Mouse (Mus musculus) bone marrow, adult 2 months (tissue): Measurements from ENCODE around the gene Trp53tg5.

Experiments used
- CTCF ChIP-seq: fragments of 200-500 bp; IDR thresholded peaks from 2 replicates; pipeline ENCODE4 v1.5.1; 2011; ENCODE audit warnings: low read length, control low read depth; ENCODE audit not compliant: control insufficient read depth, insufficient read depth
- POLR2A ChIP-seq: fragments of 200-500 bp; IDR thresholded peaks from 2 replicates; pipeline ENCODE4 v1.6.1; 2011; ENCODE audit warnings: low read depth, mild to moderate bottlenecking, control low read depth, low read length, borderline replicate concordance; ENCODE audit not compliant: control insufficient read depth

DNA sequence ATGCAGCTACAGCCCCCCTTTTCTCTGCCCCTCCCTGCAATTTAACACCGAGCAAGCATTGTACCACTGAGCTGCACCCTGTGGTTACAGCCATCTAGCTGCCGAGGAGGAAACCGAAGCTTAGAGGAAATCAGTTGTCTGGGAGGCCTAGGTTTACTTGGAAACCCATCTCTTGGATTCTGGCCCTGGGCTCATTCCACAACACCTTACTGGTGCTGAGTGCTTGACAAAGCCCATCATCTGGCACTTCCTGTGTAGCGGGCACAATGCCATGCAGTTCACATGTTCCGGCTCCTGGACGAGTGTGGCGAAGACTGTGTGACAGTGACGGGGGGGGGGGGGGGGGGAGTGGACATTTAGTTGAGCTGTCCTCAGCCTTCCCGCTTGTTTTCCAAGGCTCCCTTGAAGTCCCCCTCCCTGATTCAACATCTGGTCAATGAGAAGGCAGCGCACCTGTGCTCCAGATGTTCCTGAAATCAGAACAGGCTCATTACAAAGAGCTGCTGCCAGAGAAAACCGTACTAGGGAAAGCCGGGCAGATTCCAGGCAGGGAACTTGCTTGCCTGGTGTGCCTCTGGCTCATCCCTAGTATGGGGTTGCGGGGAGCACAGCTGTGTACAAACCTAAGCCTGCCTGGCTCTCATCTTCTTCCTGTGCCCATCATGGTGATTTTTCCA is 21.4 kb downstream of the Trp53tg5 start:
- TF ChIP-seq CTCF = no peak
- no peak for TF ChIP-seq POLR2A
